Mouse (Mus musculus) right cerebral cortex, adult 18-20 months (tissue): Measurements from ENCODE around the gene C1ql1.

Experiments
- DNase-seq: peaks from one replicate; pipeline ENCODE4 v3.0.0; 2022; ENCODE audit warnings: mixed read lengths

The C1ql1 gene

GRCm38 (mm10) chr11:102898408-102898807 is 48.1 kb downstream of the C1ql1 start:
- peak; percentile 31 for DNase-seq

GRCm38 (mm10) chr11:102896641-102897040 is 49.8 kb downstream of the C1ql1 start:
- no peak for DNase-seq

GRCm38 (mm10) chr11:102895779-102896178 is 50.7 kb downstream of the C1ql1 start:
- DNase-seq: no peak

- DNase-seq: no peak
Observed at GRCm38 (mm10) chr11:102894716-102895115, 51.8 kb downstream of the C1ql1 start.

GRCm38 (mm10) chr11:102893015-102893651 is 53.4 kb downstream of the C1ql1 start:
- peak; percentile 33 for DNase-seq

DNA sequence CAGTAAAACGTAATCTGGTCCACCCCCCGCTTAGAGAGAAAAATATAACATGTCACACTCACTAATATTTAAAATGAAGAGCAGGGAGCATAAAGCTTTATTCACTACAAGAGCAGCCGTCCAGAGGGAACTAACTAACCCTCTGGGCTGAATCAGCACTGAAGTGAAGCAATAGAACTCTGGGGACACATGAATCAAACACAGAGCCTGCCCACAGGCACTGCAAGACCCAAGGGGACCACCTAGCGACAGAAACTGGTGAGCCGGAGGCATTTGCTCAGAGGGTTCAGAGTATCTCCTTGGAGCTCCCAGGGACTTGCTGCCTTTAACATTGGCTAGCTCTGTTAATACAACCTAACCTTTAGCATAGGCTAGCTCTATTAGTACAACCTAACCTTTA is 56.4 kb downstream of the C1ql1 start:
- DNase-seq: no peak
